Mouse (Mus musculus): ENCODE measurements at regions not wholly inside any gene's neighbourhood (a gene's known extent, or its start where the extent isn't known, plus 50 kb on each side); places are given as distances from the start of the nearest gene placed in this dataset.

DNA sequence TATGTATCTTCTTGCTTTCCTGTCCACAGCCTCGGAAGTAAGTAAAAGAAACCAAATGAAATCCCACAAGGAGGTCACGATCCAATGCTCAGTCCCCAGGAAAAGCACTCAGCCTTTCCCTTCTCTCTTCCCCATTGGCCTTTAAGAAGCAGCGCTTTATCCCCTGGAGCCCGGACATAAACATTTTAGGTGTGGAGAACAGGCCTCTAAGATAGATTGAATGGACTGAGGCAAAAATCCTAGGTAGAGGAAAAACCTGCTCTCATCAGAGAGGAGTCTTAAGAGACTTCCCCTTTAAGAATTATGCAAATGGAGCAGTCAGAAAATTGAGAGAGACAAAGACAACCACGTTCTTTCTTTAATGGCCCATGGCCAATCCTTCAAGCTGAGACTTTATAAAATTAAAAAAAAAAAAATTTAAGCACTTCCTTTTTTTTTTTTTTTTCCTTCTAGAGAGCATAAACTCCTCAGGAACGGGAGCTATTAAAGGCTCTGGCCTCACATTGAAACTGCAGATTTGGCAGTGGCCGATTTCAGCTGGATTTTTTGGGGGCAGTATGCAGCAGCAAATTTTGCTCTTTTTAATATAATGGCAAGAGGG, 1020.5 kb downstream of the 9330182O14Rik start:
- in situ Hi-C loops (cut with MboI; ENCODE audit: low sequenced_read_pairs in 2 of 2, unreplicated experiment in 2 of 2): no loop called here
- Histone ChIP-seq H3K9me3 (ENCODE audit: control insufficient read depth, insufficient read depth, low read depth, low read length) (no peaks in the 10 kb centered on the region), H3K4me3 (ENCODE audit: insufficient read depth in 1 of 2, low read depth in 1 of 2, low read length in 2 of 2, poor library complexity in 1 of 2, severe bottlenecking in 1 of 2) (no peak overlapping the region), H3K36me3 (ENCODE audit: control insufficient read depth, insufficient read depth, low read length, poor library complexity, severe bottlenecking) (no peaks in the 10 kb centered on the region), H3K4me1 (ENCODE audit: control insufficient read depth in 2 of 2, insufficient read depth in 2 of 2, low read length in 2 of 2, poor library complexity in 1 of 2) (no peaks in the 10 kb centered on the region), H3K9ac (ENCODE audit: insufficient read depth, low read depth, low read length, poor library complexity, severe bottlenecking) (no peak overlapping the region), H3K27ac (ENCODE audit: insufficient read depth, low read depth, low read length, poor library complexity, severe bottlenecking) (no peak overlapping the region)
- DNase-seq (ENCODE audit: low read depth, low spot score): no peak
- TF ChIP-seq CHD2 (IDR thresholded peaks at IDR 0.05; ENCODE audit: low read depth, low read length) (no peak), HCFC1 (IDR thresholded peaks at IDR 0.05; ENCODE audit: borderline replicate concordance, insufficient read depth, low read length) (no peak), ZC3H11A (IDR thresholded peaks at IDR 0.05; ENCODE audit: borderline replicate concordance, low read depth, low read length) (no peak), MAFK (IDR thresholded peaks at IDR 0.05; ENCODE audit: insufficient read depth, low read depth, low read length) (no peak), ZNF384 (IDR thresholded peaks at IDR 0.05; ENCODE audit: low read depth, low read length) (peak; percentile 84)

DNA sequence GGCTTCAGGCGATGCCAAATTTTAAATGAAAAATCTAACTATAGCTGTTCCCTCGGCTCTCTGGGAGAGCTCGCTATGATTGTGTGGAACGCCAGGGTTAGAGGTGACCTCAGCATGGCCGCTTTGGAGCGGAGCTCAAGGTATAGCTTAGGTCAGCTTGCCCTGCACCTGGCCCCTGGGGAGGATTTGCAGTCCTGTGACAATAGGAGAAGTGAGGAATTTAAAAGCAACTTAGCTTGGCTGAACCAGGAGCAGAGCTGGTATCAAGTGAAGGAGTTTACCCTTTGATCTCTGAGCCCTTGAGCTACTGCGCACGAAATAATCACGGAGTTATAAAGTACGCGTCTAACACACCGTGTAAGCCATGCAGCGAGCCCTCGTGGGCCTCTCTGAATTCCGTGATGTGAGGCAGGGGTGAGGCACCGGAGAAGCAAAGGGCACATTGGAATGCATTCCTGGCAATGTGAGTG, 1021.0 kb downstream of the 9330182O14Rik start:
- DNase-seq (ENCODE audit: low read depth, low spot score): no peak
- no peak overlapping the region for H3K27ac ChIP-seq (ENCODE audit: insufficient read depth, low read depth, low read length, poor library complexity, severe bottlenecking)
- in situ Hi-C loops (cut with MboI; ENCODE audit: low sequenced_read_pairs in 2 of 2, unreplicated experiment in 2 of 2): no loop called here
- H3K4me3 ChIP-seq (ENCODE audit: insufficient read depth in 1 of 2, low read depth in 1 of 2, low read length in 2 of 2, poor library complexity in 1 of 2, severe bottlenecking in 1 of 2): no peak overlapping the region
- no peaks in the 10 kb centered on the region for H3K9me3 ChIP-seq (ENCODE audit: control insufficient read depth, insufficient read depth, low read depth, low read length)
- no peaks in the 10 kb centered on the region for H3K36me3 ChIP-seq (ENCODE audit: control insufficient read depth, insufficient read depth, low read length, poor library complexity, severe bottlenecking)
- no peaks in the 10 kb centered on the region for H3K4me1 ChIP-seq (ENCODE audit: control insufficient read depth in 2 of 2, insufficient read depth in 2 of 2, low read length in 2 of 2, poor library complexity in 1 of 2)
- TF ChIP-seq ZNF384 (IDR thresholded peaks at IDR 0.05; ENCODE audit: low read depth, low read length) (no peak), MAFK (IDR thresholded peaks at IDR 0.05; ENCODE audit: insufficient read depth, low read depth, low read length) (no peak)
- no peak overlapping the region for H3K9ac ChIP-seq (ENCODE audit: insufficient read depth, low read depth, low read length, poor library complexity, severe bottlenecking)

DNA sequence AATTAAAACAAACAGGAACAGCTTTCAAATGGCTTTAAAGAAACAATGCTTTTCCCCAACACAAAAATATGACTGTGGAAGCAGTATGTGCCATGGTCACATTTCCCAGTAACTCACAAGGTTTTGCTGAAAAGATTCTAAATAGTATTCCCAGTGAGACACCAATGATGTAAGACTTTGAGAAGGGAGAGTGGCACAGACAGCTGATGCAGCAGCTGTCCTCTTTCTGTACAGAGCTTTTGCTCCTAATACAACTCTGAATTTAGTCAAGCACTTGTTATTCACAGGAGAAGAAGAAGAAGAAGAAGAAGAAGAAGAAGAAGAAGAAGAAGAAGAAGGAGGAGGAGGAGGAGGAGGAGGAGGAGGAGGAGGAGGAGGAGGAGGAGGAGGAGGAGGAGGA, 1023.6 kb downstream of the 9330182O14Rik start:
- Histone ChIP-seq H3K27ac (ENCODE audit: insufficient read depth, low read depth, low read length, poor library complexity, severe bottlenecking) (no peak overlapping the region), H3K9ac (ENCODE audit: insufficient read depth, low read depth, low read length, poor library complexity, severe bottlenecking) (no peak overlapping the region), H3K4me3 (ENCODE audit: insufficient read depth in 1 of 2, low read depth in 1 of 2, low read length in 2 of 2, poor library complexity in 1 of 2, severe bottlenecking in 1 of 2) (no peak overlapping the region), H3K36me3 (ENCODE audit: control insufficient read depth, insufficient read depth, low read length, poor library complexity, severe bottlenecking) (no peaks in the 10 kb centered on the region), H3K4me1 (ENCODE audit: control insufficient read depth in 2 of 2, insufficient read depth in 2 of 2, low read length in 2 of 2, poor library complexity in 1 of 2) (peaks cover 0 to 2% of the 10 kb centered on the region in 2 experiments; a peak in 1 of 4 replicates), H3K9me3 (ENCODE audit: control insufficient read depth, insufficient read depth, low read depth, low read length) (no peaks in the 10 kb centered on the region)
- DNase-seq (ENCODE audit: low read depth, low spot score): no peak
- no peak for TF ChIP-seq ZC3H11A (IDR thresholded peaks at IDR 0.05; ENCODE audit: borderline replicate concordance, low read depth, low read length)
- no peak for TF ChIP-seq ZNF384 (IDR thresholded peaks at IDR 0.05; ENCODE audit: low read depth, low read length)
- no peak for TF ChIP-seq HCFC1 (IDR thresholded peaks at IDR 0.05; ENCODE audit: borderline replicate concordance, insufficient read depth, low read length)
- no peak for TF ChIP-seq MAFK (IDR thresholded peaks at IDR 0.05; ENCODE audit: insufficient read depth, low read depth, low read length)
- no peak for TF ChIP-seq CHD2 (IDR thresholded peaks at IDR 0.05; ENCODE audit: low read depth, low read length)
- in situ Hi-C loops (cut with MboI; ENCODE audit: low sequenced_read_pairs in 2 of 2, unreplicated experiment in 2 of 2): no loop called here

DNA sequence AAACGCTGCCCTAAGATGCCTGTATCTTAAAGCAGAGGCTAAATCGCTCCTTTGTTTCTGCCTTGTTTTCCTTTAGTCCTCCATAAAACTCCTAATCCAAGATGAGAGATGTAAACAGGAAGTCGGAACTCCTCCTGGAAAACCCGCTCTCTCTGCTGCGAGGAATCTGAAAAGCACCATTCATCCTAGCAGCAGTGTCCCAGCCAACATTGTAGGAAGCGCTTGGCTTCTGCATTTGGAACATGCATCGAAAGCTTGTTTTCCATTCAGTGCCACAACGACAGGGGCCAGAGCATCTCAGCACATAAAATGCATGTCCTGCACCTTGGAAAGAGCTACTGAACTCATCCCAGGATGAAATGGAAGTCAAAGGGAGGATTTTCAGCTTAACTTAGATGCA, 1028.1 kb downstream of the 9330182O14Rik start:
- in situ Hi-C loops (cut with MboI; ENCODE audit: low sequenced_read_pairs in 2 of 2, unreplicated experiment in 2 of 2): no loop called here
- TF ChIP-seq ZC3H11A (IDR thresholded peaks at IDR 0.05; ENCODE audit: borderline replicate concordance, low read depth, low read length): no peak
- TF ChIP-seq ZNF384 (IDR thresholded peaks at IDR 0.05; ENCODE audit: low read depth, low read length): no peak
- TF ChIP-seq CHD2 (IDR thresholded peaks at IDR 0.05; ENCODE audit: low read depth, low read length): no peak
- no peak for TF ChIP-seq MAFK (IDR thresholded peaks at IDR 0.05; ENCODE audit: insufficient read depth, low read depth, low read length)
- TF ChIP-seq HCFC1 (IDR thresholded peaks at IDR 0.05; ENCODE audit: borderline replicate concordance, insufficient read depth, low read length): no peak
- H3K27ac ChIP-seq (ENCODE audit: insufficient read depth, low read depth, low read length, poor library complexity, severe bottlenecking): no peak overlapping the region

DNA sequence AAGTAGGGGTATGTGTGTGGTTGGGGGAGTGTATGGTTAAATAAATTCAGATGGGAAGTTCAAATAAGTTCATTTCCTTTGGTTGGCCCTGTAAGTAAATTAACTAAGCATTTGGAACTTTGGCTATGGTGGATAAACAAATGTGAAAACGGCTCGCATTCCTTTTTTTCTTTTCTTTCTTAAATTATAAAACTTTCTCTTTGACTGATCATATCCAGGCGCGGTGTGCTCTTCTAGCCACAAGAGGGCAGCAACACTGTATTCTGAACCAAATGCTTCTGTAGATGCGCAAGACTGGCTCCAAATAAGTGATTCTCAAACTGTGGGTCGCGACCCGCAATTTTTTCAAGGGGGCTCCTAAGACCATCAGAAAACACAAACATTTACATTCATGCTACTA, 1028.6 kb downstream of the 9330182O14Rik start:
- Histone ChIP-seq H3K27ac (ENCODE audit: insufficient read depth, low read depth, low read length, poor library complexity, severe bottlenecking) (no peak overlapping the region), H3K4me1 (ENCODE audit: control insufficient read depth in 2 of 2, insufficient read depth in 2 of 2, low read length in 2 of 2, poor library complexity in 1 of 2) (peaks cover 0 to 4% of the 10 kb centered on the region in 2 experiments; a peak in 1 of 4 replicates), H3K4me3 (ENCODE audit: insufficient read depth in 1 of 2, low read depth in 1 of 2, low read length in 2 of 2, poor library complexity in 1 of 2, severe bottlenecking in 1 of 2) (no peak overlapping the region), H3K9me3 (ENCODE audit: control insufficient read depth, insufficient read depth, low read depth, low read length) (no peaks in the 10 kb centered on the region), H3K9ac (ENCODE audit: insufficient read depth, low read depth, low read length, poor library complexity, severe bottlenecking) (no peak overlapping the region), H3K36me3 (ENCODE audit: control insufficient read depth, insufficient read depth, low read length, poor library complexity, severe bottlenecking) (no peaks in the 10 kb centered on the region)
- peak; percentile 37 for DNase-seq (ENCODE audit: low read depth, low spot score)
- TF ChIP-seq MAFK (IDR thresholded peaks at IDR 0.05; ENCODE audit: insufficient read depth, low read depth, low read length) (no peak), CHD2 (IDR thresholded peaks at IDR 0.05; ENCODE audit: low read depth, low read length) (peak; percentile 95), ZC3H11A (IDR thresholded peaks at IDR 0.05; ENCODE audit: borderline replicate concordance, low read depth, low read length) (peak; percentile 39), HCFC1 (IDR thresholded peaks at IDR 0.05; ENCODE audit: borderline replicate concordance, insufficient read depth, low read length) (no peak), ZNF384 (IDR thresholded peaks at IDR 0.05; ENCODE audit: low read depth, low read length) (peak; percentile 81)
- in situ Hi-C loops (cut with MboI; ENCODE audit: low sequenced_read_pairs in 2 of 2, unreplicated experiment in 2 of 2): no loop called here

More for the DNA sequence above, 1028.1 kb downstream of the 9330182O14Rik start:
- Histone ChIP-seq H3K4me1 (ENCODE audit: control insufficient read depth in 2 of 2, insufficient read depth in 2 of 2, low read length in 2 of 2, poor library complexity in 1 of 2) (peaks cover 0 to 4% of the 10 kb centered on the region in 2 experiments; a peak in 1 of 4 replicates), H3K36me3 (ENCODE audit: control insufficient read depth, insufficient read depth, low read length, poor library complexity, severe bottlenecking) (no peaks in the 10 kb centered on the region), H3K9me3 (ENCODE audit: control insufficient read depth, insufficient read depth, low read depth, low read length) (no peaks in the 10 kb centered on the region), H3K9ac (ENCODE audit: insufficient read depth, low read depth, low read length, poor library complexity, severe bottlenecking) (no peak overlapping the region; the same call in 1 of the 2 replicates), H3K4me3 (ENCODE audit: insufficient read depth in 1 of 2, low read depth in 1 of 2, low read length in 2 of 2, poor library complexity in 1 of 2, severe bottlenecking in 1 of 2) (no peak overlapping the region)
- no peak for DNase-seq (ENCODE audit: low read depth, low spot score)
